Mouse (Mus musculus): ENCODE results near the gene Rcan1.

GRCm38 (mm10) chr16:92487489-92487888, 16.8 kb upstream of the Rcan1 start:
- TF ChIP-seq POLR2A (IDR thresholded peaks at IDR 0.05; ENCODE audit: insufficient read length, low read depth) (no peak), USF1 (IDR thresholded peaks at IDR 0.05; ENCODE audit: low read depth) (no peak), POLR2AphosphoS2 (IDR thresholded peaks at IDR 0.05; ENCODE audit: insufficient read length, low read depth) (no peak), MAX (IDR thresholded peaks at IDR 0.05; ENCODE audit: low read depth) (no peak), TCF3 (IDR thresholded peaks at IDR 0.05; ENCODE audit: insufficient read length, low read depth) (no peak), MYOD1 (IDR thresholded peaks at IDR 0.05; ENCODE audit: control insufficient read depth in 1 of 3, insufficient read length in 2 of 3, low read depth in 2 of 3) (no peak), CEBPB (IDR thresholded peaks at IDR 0.05; ENCODE audit: insufficient read depth, poor library complexity, severe bottlenecking) (no peak), TCF12 (IDR thresholded peaks at IDR 0.05; ENCODE audit: insufficient read depth, poor library complexity, severe bottlenecking) (no peak), E2F4 (IDR thresholded peaks at IDR 0.05; ENCODE audit: insufficient read depth) (no peak), REST (IDR thresholded peaks at IDR 0.05; ENCODE audit: insufficient read depth, insufficient read length) (no peak)
